Mouse (Mus musculus) bone marrow, adult 2 months (tissue): ENCODE results near the gene Tmbim1.

ENCODE experiments used
- CTCF ChIP-seq: fragments of 200-500 bp; IDR thresholded peaks from 2 replicates; pipeline ENCODE4 v1.5.1; 2011; ENCODE audit warnings: low read length, control low read depth; ENCODE audit not compliant: control insufficient read depth, insufficient read depth
- POLR2A ChIP-seq: fragments of 200-500 bp; IDR thresholded peaks from 2 replicates; pipeline ENCODE4 v1.6.1; 2011; ENCODE audit warnings: low read depth, mild to moderate bottlenecking, control low read depth, low read length, borderline replicate concordance; ENCODE audit not compliant: control insufficient read depth

- TF ChIP-seq CTCF (no peak), POLR2A (0 out of 2 replicates have a peak, but pooled peaks have one; percentile 8)
These were observed 26.9 kb downstream of the Tmbim1 start, which contains the start of gene Gpbar1 for GRCm38 (mm10) chr1:74278538-74278937.
